Mouse (Mus musculus): ENCODE measurements around the gene Fcgr2b. TPM values are rescaled to one million over a fixed set of nuclear protein-coding genes. Genes with fewer than 3 reads are reported as not detected.
A peak's percentile ranks its signal among the peaks of the same experiment; 100 is the strongest.
"Not testable (repeated sequence)": the region's sequence is repeated elsewhere in the genome, so short reads cannot be mapped to it uniquely, and the experiment has no call there.

The Fcgr2b gene
- 1 to 10 TPM; 3.4 to 3.6 TPM for total RNA-seq (2021)

DNA sequence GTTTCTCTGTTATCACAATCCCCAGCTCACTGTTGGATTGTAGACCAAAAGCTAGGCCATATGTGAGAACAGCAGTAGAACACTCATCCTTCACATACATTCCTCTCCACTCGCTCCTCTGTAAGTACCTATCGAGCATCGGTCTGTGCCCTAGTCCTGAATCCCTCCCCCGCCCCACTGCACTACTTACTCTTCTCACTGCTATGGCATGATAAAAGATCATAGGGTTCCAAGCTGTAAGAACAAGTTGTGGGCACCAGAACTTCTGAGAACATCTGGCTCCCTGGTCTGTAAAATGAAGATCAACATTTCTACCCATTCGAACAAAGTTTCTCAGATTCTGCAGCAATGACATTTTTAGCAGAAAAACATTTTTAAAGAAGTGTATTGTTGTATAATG, at the start of gene Fcgr2b:
Gene Fcgr2b (minus strand): TSS at position 101 of the 400 bp plus-strand sequence.
- DNase-seq (ENCODE audit: extremely low spot score in 1 of 2, low spot score in 1 of 2): no peak

DNA sequence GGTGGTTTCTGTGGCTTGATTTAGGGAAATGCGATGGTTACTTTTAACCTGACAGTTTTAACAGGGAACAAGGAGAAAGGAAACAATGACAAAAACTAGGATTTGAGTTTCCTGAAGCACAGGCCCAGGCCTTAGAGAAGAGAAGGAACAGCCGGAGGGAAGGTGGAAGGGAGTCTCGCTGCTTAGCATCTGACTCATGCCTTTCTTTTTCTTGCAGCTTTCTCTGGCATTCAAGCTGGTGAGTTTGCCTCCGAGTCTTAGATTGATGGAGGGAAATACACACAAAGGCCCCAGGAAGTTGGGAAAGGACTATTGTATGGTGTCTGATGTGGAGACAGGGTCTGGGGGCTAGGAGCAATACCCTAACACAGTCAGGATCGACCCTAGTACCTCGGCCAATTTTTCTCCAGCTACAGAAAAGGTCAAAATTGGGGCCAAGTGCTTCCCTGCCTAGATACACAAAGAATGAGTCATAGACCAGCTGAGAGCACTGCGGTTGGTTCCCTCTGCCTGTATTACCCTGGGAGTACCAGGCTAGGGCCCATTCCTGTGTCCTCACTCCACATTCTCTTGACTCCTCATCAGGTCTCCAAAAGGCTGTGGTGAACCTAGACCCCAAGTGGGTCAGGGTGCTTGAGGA, 43.1 kb upstream of the Fcgr2b start:
- no peak for DNase-seq (ENCODE audit: extremely low spot score in 1 of 2, low spot score in 1 of 2)

DNA sequence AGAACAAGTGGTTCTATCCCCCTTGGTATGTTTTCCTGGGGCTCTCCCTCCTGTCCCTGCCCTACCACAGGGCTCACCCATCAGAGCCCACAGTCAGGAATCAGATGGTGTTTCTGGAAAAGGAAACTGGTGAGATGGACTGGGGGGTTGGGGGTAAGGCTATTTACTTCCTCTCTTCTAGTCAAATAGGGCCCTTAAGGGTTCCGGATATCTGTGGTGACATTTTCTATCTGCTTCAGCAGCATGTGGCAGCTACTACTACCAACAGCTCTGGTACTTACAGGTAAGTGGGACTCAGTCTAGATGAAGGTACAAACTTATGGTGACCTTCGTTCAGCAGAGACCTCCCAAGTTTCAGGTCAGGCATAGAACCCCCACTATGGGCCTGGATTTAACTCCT, 42.4 kb upstream of the Fcgr2b start, which contains the start of gene Fcgr4:
Gene Fcgr4 (plus strand): TSS at position 184 of the 400 bp plus-strand sequence.
- no peak for DNase-seq (ENCODE audit: extremely low spot score in 1 of 2, low spot score in 1 of 2)

DNA sequence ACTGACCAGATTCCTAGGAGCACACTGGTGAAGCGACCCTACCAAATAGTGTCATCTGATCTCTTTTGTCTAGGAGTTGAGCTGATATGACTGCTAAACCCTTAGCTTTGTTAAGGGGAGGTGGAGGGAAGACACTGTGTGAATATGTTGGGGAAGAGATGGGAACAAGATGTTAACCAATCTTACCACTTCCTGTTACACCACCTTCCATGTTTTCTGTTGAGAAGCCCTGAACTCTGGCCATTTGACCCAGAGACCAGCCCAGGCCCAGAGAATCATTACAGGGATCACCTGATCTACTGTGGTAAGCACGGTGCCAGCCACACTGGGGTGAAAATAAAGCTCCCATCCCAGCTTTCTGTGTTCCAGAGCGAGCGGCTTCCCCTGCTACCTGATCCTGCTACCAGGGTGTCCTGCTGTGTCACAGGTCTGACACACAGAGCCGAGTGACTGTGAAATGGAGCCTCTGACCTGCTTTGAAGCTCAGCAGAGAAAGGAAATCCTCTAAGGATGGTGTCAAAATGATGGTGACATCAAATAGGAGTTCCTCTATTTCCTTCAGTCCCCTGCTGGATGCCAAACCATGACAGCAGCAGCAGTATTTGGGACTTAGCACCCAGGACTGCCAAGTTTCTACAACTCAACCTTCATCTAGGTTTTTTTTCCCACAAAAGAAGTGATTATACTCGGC, 41.3 kb upstream of the Fcgr2b start:
- DNase-seq (ENCODE audit: extremely low spot score in 1 of 2, low spot score in 1 of 2): no peak

DNA sequence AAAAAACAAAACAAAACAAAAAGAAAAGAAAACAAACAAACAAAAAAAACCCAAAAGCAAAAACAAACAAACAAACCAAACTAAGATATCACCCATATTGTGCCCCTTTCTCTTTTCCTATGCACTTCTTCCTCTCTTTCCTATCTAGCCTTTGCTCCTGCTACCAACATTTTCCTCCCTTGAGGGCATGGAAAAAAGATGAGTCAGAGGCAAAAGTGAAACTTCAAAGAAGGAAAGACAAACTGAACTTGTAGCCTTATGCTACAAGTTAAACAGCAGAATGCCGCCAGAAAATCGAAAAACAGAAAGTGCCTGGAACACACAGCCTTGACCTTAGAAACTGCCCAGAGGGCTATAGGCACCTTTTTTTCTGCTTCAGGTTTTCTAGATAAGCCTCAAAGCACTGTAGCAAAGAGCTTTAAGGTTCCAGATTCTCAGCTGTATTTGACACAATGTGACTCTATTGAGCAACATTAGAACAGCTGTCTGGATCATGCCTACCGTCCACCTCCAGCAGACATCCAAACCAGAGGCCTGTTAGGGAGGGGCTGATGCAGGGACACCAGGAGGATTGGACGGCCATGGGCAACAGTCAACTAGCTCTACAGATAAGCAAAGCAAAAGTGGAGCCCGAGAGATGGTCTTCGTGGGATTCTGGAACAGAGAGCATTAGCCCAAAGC, 40.5 kb upstream of the Fcgr2b start:
- DNase-seq (ENCODE audit: extremely low spot score in 1 of 2, low spot score in 1 of 2): no peak

DNA sequence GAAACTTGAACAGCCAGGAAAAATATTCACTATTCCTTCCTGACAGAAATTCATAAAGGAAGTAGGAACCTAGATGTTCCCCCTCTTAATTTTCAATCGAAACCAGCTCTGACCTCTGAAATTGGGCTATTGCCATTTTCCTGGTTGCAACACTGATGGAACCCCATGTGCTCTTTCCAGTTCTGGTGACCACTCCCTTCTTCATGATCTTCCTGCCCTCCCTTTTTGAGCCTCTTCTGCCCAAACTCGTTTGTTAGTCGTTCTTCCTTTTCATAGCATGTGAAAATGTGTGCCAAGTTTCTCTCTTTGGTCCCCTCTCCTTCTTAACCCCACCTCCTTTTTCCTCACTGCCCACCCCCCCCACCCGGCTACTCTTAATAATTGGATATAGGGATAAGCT, 35.4 kb upstream of the Fcgr2b start:
- no peak for DNase-seq (ENCODE audit: extremely low spot score in 1 of 2, low spot score in 1 of 2)

DNA sequence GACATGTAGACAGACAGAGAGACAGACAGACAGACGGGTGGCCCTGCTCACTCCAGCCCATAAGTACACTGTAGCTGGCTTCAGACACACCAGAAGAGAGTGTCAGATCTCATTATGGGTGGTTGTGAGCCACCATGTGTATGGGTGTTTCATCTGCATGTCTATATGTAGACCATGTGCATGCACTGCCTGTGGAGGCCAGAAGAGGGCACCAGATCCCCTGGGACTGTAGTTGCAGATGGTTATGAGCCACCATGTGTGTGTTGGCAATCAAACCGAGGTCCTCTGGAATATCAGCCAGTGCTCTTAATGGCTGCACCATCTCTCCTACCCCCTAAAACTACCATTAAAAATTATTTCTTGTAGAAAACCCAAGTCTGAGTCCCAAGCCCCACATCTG, 30.6 kb upstream of the Fcgr2b start:
- DNase-seq (ENCODE audit: extremely low spot score in 1 of 2, low spot score in 1 of 2): peak in 1 of 2 experiments; percentile 10

DNA sequence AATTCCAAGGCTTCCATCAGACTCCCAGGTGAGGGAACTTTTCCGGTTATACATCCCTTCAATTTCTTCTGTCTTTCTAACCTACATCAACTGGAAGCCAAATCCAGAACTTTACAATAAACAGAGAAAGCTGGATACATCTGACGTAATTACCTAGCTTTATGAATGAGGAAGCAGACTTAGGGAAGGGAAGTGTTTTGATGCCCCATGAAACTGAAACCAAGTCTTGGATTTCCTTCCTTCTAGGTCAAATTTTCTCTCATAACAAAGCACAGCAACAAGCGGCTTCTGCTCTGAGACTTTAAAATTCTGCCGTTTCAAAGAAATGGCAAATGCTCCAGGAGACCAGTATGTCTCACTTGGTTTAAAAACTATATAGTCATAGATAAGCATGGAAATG, 30.0 kb upstream of the Fcgr2b start:
- DNase-seq (ENCODE audit: extremely low spot score in 1 of 2, low spot score in 1 of 2): no peak

DNA sequence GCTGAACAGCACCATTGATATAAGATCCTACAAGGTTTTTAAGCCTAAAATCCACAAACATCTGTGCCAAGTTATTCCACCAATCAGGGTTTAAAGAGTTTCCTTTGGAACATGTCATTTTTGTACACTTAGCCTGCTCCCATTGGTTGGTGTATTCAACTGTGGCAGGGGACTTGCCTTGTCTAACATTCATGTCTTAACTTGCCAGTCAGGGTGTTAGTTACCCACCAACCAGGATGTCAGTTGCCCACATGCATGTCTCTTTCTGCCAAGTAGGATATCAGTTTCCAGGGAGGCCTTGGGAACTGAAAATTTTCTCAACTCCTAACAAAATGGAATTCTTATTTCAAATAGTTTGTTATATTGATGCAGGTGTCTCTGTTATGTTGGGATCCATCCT, 29.2 kb upstream of the Fcgr2b start:
- DNase-seq (ENCODE audit: extremely low spot score in 1 of 2, low spot score in 1 of 2): no peak

DNA sequence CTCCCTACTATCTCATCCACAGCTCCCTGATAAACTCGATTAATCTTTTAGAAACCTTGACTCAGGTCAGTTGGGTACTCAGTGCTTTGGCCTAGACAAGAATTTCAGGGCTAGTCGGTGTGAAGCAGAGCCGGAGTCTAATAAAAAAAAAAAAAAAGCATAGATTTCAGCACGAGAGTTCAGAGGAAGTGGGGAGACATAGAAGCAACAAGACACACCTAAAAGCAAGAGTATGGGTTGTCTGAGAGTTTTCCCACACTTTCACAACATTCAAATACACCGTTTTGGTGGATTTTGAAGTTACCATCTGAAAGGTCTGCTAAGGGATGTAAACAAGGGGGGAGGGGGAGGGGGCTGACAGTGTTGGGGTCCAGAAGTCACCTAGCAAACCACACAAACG, 28.7 kb upstream of the Fcgr2b start:
- DNase-seq (ENCODE audit: extremely low spot score in 1 of 2, low spot score in 1 of 2): no peak

DNA sequence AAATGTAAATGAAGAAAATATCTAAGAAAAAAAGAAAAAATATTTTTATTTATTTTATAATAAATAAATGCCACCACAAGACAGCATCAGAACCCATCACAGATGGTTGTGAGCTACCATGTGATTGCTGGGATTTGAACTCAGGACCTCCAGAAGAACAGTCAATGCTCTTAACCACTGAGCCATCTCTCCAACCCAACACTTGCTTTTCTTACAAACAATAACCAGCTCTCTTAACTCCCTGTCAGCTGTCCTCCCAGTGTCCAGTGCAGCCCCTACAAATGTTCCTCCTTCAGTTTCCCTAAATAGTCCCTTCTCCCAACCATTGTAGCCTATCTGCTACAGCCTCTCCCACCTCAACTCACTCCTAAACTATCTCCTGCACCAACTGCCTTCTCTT, 23.5 kb upstream of the Fcgr2b start:
- DNase-seq (ENCODE audit: extremely low spot score in 1 of 2, low spot score in 1 of 2): no peak

DNA sequence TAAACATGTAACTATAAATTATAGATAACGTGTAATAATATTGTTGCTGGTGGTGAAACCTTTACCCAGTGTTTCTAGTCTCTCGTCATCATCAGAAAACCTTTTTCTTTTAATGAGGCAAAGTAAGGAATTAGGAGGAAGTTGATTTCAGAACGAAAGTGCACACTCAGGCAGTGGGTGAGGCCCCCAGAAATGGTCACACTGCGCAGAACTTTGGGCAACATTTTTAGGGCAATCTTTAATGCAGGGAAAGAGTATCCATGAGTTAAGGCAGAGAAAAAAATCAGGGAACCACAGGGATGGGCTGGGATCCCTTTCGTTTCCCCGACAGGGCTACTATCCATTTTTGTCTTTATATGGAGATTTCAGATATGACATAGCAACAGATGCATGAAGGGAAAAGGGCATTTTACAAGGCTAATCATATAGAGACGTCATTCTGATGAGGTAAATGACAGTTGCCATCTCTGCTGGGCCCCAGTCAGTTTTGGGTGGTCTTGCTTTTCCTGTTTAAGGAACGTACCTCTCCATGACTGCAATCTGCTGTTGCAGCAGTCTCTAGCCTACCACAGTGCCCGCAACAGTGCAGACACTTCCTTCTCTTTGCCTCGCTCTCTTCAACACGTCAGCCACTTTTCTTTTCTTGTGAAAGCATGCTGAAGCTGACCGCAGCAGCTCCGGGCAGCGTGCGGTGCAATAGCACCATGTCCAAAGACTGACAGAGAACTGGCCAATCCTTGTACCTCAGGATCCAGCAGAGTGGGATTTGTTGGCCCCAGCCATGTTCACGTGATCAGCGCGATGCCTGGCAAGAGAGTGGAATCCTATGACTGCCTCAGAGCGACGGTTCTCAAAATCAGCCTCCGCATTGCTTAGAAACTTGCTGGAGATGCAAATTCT, 21.7 kb upstream of the Fcgr2b start:
- peak in 1 of 2 experiments; percentile 8 for DNase-seq (ENCODE audit: extremely low spot score in 1 of 2, low spot score in 1 of 2)

DNA sequence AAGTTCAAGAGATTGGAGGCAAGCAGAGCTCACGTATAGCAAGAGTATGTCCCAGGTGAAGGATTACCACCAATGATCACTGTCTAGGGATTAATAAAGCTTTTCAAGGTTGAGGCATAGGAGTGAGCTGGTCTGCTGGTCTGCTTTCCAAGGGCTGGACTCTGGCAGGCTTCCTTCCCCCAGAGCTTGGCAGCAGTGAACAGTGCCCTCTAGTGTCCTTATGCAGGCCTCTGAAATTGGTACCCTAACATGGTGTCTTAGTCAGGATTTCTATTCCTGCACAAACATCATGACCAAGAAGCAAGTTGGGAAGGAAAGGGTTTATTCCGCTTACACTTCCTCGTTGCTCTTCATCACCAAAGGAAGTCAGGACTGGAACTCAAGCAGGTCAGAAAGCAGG, 20.4 kb upstream of the Fcgr2b start:
- peak in 1 of 2 experiments; percentile 57 for DNase-seq (ENCODE audit: extremely low spot score in 1 of 2, low spot score in 1 of 2)

DNA sequence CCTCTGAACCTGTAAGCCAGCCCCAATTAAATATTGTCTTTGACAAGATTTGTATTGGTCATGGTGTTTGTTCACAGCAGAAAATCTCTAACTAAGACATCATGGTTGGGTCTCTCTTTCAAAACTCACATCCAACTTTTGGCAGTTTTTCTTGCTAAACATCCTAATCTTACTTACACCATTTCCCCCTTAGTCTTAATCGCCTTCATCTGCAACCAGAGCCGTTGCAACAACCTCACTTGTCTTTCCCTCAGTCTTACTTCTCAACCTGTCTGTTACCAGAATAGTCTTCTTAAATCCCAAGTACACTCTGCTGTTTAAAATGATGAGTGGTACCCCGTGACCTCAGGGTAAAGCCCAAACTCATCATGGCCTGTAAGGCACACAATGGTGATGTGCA, 19.7 kb upstream of the Fcgr2b start:
- no peak for DNase-seq (ENCODE audit: extremely low spot score in 1 of 2, low spot score in 1 of 2)

DNA sequence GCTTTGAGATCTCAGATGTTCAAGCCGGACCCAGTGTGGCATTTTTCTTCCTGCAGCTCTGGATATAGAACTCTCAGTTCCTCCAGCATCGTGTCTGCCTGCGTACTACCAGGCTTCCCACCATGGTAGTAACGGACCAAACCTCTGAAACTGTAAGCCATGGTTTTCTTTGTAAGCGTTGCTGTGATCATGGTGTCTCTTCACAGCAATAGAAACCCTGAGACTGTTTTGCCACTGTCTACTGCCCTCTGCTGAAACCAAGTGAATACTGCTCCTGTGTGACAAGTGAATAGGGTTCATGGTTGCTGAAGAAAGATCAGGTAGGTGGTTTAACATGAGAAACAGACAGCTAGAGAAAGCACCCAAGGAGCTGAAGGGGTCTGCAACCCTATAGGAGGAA, 16.2 kb upstream of the Fcgr2b start:
- peak in 1 of 2 experiments; percentile 8 for DNase-seq (ENCODE audit: extremely low spot score in 1 of 2, low spot score in 1 of 2)

DNA sequence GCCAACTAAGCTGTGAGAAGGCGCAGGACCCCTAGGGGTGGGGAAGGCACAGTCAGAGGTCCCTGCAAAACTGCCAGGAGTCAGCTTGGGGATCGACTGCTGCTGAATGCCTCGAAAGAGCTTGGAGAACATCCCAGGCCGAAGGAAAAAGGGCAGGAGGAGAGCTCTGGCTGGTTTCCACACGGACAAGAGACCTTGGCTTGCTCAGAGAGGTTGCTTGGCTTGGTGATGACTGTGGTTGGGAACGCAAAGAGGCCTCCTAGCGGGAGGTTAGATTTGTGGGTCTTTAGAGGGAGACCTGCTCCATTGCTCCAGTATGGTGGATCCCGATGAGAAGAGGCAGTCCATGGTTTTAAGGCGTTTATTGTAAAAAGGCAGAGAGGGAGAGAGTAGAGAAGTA, 13.3 kb upstream of the Fcgr2b start:
- DNase-seq (ENCODE audit: extremely low spot score in 1 of 2, low spot score in 1 of 2): no peak

DNA sequence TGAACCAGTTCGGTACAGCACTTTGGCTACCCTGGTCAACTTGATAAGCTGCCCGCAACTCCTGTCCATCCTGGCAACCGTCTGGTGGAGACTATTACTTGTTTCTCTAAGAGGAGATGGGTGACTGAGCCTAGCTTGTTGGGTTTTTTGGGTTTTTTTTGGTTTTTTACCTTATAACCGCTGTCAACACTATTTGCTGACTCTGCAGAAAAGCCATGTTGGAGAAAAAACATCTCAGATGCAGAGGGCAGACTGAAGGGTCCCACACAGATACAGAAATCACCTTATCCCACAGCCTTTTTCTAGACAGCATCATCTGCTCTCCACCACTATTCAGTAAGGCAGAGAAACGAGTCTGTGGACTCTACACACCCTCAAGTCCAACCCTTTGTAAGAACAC, 9.5 kb upstream of the Fcgr2b start:
- no peak for DNase-seq (ENCODE audit: extremely low spot score in 1 of 2, low spot score in 1 of 2)

DNA sequence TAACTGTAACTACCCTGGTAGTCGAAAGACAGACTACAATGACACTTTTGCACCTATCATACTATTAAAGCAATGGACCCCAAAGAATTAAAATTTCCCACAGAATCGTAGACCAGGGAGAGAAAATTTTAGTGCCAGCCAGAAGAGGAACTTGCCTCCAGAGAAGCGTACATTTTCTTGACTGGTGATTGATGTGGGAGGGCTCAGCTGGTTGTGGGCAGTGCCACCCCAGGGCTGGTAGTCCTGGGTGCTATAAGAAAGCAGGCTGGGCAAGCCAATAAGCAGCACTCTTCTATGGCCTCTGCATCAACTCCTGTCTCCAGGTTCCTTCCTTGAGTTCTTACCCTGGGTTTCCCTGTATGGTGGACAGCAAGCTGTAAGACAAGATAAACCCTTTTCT, 8.7 kb upstream of the Fcgr2b start:
- no peak for DNase-seq (ENCODE audit: extremely low spot score in 1 of 2, low spot score in 1 of 2)

DNA sequence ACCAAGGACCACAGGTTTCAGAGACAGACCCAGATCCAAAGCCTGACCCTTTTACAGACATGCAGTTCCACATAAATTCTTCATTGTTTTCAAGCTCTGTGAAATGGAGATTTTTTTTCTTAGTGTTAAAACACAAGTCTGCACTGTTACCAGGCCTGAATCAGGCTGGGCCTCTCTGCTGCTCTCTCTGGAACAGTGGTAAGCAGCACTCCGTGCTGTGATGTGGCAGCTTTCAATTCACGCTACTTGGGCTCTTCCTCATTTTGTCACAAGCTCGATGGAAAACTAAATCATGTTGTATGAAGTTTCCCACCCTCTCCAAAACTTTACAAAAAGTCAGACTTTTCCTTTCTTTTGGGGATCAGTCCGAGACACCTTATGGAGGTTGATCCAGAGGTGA, 6.7 kb upstream of the Fcgr2b start:
- DNase-seq (ENCODE audit: extremely low spot score in 1 of 2, low spot score in 1 of 2): no peak

DNA sequence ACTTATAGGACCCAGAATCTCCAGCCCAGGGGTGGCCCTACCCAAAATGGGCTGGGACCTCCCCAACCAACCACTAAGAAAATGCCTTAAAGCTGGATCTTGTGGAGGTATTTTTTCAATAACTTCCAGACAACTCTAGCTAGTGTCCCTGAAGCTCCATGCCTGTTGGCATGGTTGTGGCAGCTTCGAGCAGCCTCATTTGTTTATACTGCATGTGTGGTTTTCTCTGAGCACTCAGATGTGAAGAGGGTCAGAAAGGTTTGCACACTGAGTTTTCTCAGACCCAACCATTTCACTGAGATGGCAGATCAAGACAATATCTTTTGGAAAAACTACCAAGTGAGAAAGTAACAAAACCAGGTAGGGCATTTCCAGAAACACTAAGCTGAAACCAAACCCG, 6.0 kb upstream of the Fcgr2b start:
- no peak for DNase-seq (ENCODE audit: extremely low spot score in 1 of 2, low spot score in 1 of 2)

DNA sequence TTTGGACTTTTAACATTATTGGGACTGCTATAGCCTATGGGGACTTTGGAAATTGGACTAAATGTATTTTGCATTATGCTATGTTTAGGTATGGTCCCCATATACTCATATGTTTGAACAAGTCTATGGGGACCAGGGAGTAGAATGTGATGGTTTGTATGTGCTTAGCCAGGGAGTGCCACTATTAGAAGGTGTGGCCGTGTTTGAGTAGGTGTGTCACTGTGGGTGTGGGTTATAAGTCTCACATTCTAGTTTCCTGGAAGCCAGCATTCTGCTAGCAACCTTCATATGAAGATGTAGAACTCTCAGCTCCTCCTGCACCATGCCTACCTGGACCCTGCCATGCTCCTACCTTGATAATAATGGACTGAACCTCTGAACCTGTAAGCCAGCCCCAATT, 5.3 kb upstream of the Fcgr2b start:
- DNase-seq (ENCODE audit: extremely low spot score in 1 of 2, low spot score in 1 of 2): not testable (repeated sequence)
